Mouse (Mus musculus): ENCODE data around the gene Mmp14. TPM values are rescaled to one million over a fixed set of nuclear protein-coding genes. Genes with fewer than 3 reads are reported as not detected.

The Mmp14 gene
- polyA plus RNA-seq, 2 experiments: 251 to 385 TPM

- Histone ChIP-seq H3K9ac (ENCODE audit: low read depth, low read length, severe bottlenecking) (peak within 1 kb of the TSS; percentile 73), H3K4me2 (replicated peaks; ENCODE audit: low read depth, low read length, severe bottlenecking) (peak within 1 kb of the TSS; percentile 46), H3K27me3 (ENCODE audit: control insufficient read depth, insufficient read depth, low read length) (no peaks in the 10 kb centered on the region), H3K4me1 (ENCODE audit: control insufficient read depth, insufficient read depth, low read length) (peaks cover 21% of the 10 kb centered on the region), H3K4me3 (replicated peaks; ENCODE audit: low read length) (peak within 1 kb of the TSS; percentile 77), H3K9me3 (ENCODE audit: control insufficient read depth, low read length) (no peaks in the 10 kb centered on the region), H3K36me3 (ENCODE audit: control insufficient read depth, insufficient read depth, low read length) (peaks cover 9% of the 10 kb centered on the region; the same call in 1 of the 2 replicates), H3K27ac (replicated peaks; ENCODE audit: low read depth, low read length) (peak within 1 kb of the TSS; percentile 86)
- under 1% methylated on average over 40 of the region's 48 CpGs for WGBS
- DNase-seq (ENCODE audit: low spot score) (peak; percentile 95), ATAC-seq (ENCODE audit: low FRiP score, low read depth) (peak; percentile 73)
- peak; percentile 59; the same call in 1 of the 2 replicates for TF ChIP-seq POLR2A (IDR thresholded peaks at IDR 0.05; ENCODE audit: borderline replicate concordance, extremely low read depth, insufficient read depth, insufficient read length)
These were observed 4.6 kb upstream of the Mmp14 start, which contains the start of gene Mrpl52 for GRCm38 (mm10) chr14:54426689-54427398. Gene Mrpl52 (plus strand): TSS chr14:54426909.

GRCm38 (mm10) chr14:54427696-54428095 is 3.7 kb upstream of the Mmp14 start:
- WGBS: 91% methylated on average over 7 of the region's 7 CpGs
- Histone ChIP-seq H3K4me2 (replicated peaks; ENCODE audit: low read depth, low read length, severe bottlenecking) (peak overlapping the region; percentile 46), H3K27ac (replicated peaks; ENCODE audit: low read depth, low read length) (no peak overlapping the region), H3K4me3 (replicated peaks; ENCODE audit: low read length) (peak overlapping the region; percentile 77), H3K27me3 (ENCODE audit: control insufficient read depth, insufficient read depth, low read length) (no peaks in the 10 kb centered on the region), H3K9me3 (ENCODE audit: control insufficient read depth, low read length) (no peaks in the 10 kb centered on the region), H3K9ac (ENCODE audit: low read depth, low read length, severe bottlenecking) (no peak overlapping the region), H3K4me1 (ENCODE audit: control insufficient read depth, insufficient read depth, low read length) (peaks cover 21% of the 10 kb centered on the region), H3K36me3 (ENCODE audit: control insufficient read depth, insufficient read depth, low read length) (peaks cover 9% of the 10 kb centered on the region; the same call in 1 of the 2 replicates)
- no peak for DNase-seq (ENCODE audit: low spot score)
- ATAC-seq (ENCODE audit: low FRiP score, low read depth): no peak
- TF ChIP-seq POLR2A (IDR thresholded peaks at IDR 0.05; ENCODE audit: borderline replicate concordance, extremely low read depth, insufficient read depth, insufficient read length): no peak

GRCm38 (mm10) chr14:54428421-54428820 is 3.0 kb upstream of the Mmp14 start:
- H3K27ac ChIP-seq (replicated peaks; ENCODE audit: low read depth, low read length): no peak overlapping the region
- H3K4me2 ChIP-seq (replicated peaks; ENCODE audit: low read depth, low read length, severe bottlenecking): no peak overlapping the region
- DNase-seq (ENCODE audit: low spot score) (no peak), ATAC-seq (ENCODE audit: low FRiP score, low read depth) (no peak)
- no peaks in the 10 kb centered on the region for H3K9me3 ChIP-seq (ENCODE audit: control insufficient read depth, low read length)
- no peak for TF ChIP-seq POLR2A (IDR thresholded peaks at IDR 0.05; ENCODE audit: borderline replicate concordance, extremely low read depth, insufficient read depth, insufficient read length)
- peaks cover 21% of the 10 kb centered on the region for H3K4me1 ChIP-seq (ENCODE audit: control insufficient read depth, insufficient read depth, low read length)
- H3K4me3 ChIP-seq (replicated peaks; ENCODE audit: low read length): peak overlapping the region; percentile 1; the same call in 1 of the 2 replicates
- H3K27me3 ChIP-seq (ENCODE audit: control insufficient read depth, insufficient read depth, low read length): no peaks in the 10 kb centered on the region
- H3K9ac ChIP-seq (ENCODE audit: low read depth, low read length, severe bottlenecking): no peak overlapping the region
- 90% methylated on average over 5 of the region's 5 CpGs for WGBS
- peaks cover 9% of the 10 kb centered on the region; the same call in 1 of the 2 replicates for H3K36me3 ChIP-seq (ENCODE audit: control insufficient read depth, insufficient read depth, low read length)

GRCm38 (mm10) chr14:54429332-54430093 is 1.9 kb upstream of the Mmp14 start:
- H3K27ac ChIP-seq (replicated peaks; ENCODE audit: low read depth, low read length): 0 out of 2 replicates have a peak overlapping the region, but pooled peaks have one; percentile 28
- ATAC-seq (ENCODE audit: low FRiP score, low read depth) (no peak), DNase-seq (ENCODE audit: low spot score) (no peak)
- H3K4me2 ChIP-seq (replicated peaks; ENCODE audit: low read depth, low read length, severe bottlenecking): peak overlapping the region; percentile 83; the same call in 1 of the 2 replicates
- H3K4me1 ChIP-seq (ENCODE audit: control insufficient read depth, insufficient read depth, low read length): peaks cover 32% of the 10 kb centered on the region
- no peak for TF ChIP-seq POLR2A (IDR thresholded peaks at IDR 0.05; ENCODE audit: borderline replicate concordance, extremely low read depth, insufficient read depth, insufficient read length)
- no peak overlapping the region for H3K4me3 ChIP-seq (replicated peaks; ENCODE audit: low read length)
- no peaks in the 10 kb centered on the region for H3K9me3 ChIP-seq (ENCODE audit: control insufficient read depth, low read length)
- no peak overlapping the region for H3K9ac ChIP-seq (ENCODE audit: low read depth, low read length, severe bottlenecking)
- no peaks in the 10 kb centered on the region for H3K27me3 ChIP-seq (ENCODE audit: control insufficient read depth, insufficient read depth, low read length)
- H3K36me3 ChIP-seq (ENCODE audit: control insufficient read depth, insufficient read depth, low read length): peaks cover 15% of the 10 kb centered on the region; the same call in 1 of the 2 replicates
- 57% methylated on average over 7 of the region's 7 CpGs for whole genome bisulfite sequencing

- H3K27ac ChIP-seq (replicated peaks; ENCODE audit: low read depth, low read length): peak overlapping the region; percentile 99
- H3K27me3 ChIP-seq (ENCODE audit: control insufficient read depth, insufficient read depth, low read length): no peaks in the 10 kb centered on the region
- peaks cover 38% of the 10 kb centered on the region for H3K4me1 ChIP-seq (ENCODE audit: control insufficient read depth, insufficient read depth, low read length)
- DNase-seq (ENCODE audit: low spot score): no peak
- H3K4me2 ChIP-seq (replicated peaks; ENCODE audit: low read depth, low read length, severe bottlenecking): peak overlapping the region; percentile 83
- peaks cover 23% of the 10 kb centered on the region for H3K36me3 ChIP-seq (ENCODE audit: control insufficient read depth, insufficient read depth, low read length)
- no peak for ATAC-seq (ENCODE audit: low FRiP score, low read depth)
- peak overlapping the region; percentile 99 for H3K9ac ChIP-seq (ENCODE audit: low read depth, low read length, severe bottlenecking)
- no peak for TF ChIP-seq POLR2A (IDR thresholded peaks at IDR 0.05; ENCODE audit: borderline replicate concordance, extremely low read depth, insufficient read depth, insufficient read length)
- H3K9me3 ChIP-seq (ENCODE audit: control insufficient read depth, low read length): no peaks in the 10 kb centered on the region
- WGBS: 7% methylated on average over 18 of the region's 18 CpGs
- H3K4me3 ChIP-seq (replicated peaks; ENCODE audit: low read length): peak overlapping the region; percentile 94
These were observed 836 bp upstream of the Mmp14 start for GRCm38 (mm10) chr14:54430406-54431145.

All from limb, embryonic 14.5 days (tissue).